Mouse (Mus musculus) lung, postnatal 0 days (tissue): ENCODE data around the gene Prss46. TPM values are rescaled to one million over a fixed set of nuclear protein-coding genes. Genes with fewer than 3 reads are reported as not detected.

Experiments used
- ATAC-seq: fragments of 200-750 bp; cut with Nextera tagmentation; 2 replicates; pipeline ENCODE4 v1.8.0; 2017; ENCODE audit warnings: moderate library complexity
- DNase-seq: peaks from one replicate; pipeline ENCODE4 v3.0.0-alpha.2; 2016; ENCODE audit warnings: low spot score
- H3K27ac ChIP-seq: fragments of 300-500 bp; sonication (generic); 2 replicates; pipeline ENCODE4 v1.5.1; 2014; ENCODE audit warnings: antibody characterized with exemption, mild to moderate bottlenecking, low read length, mixed read lengths
- H3K27me3 ChIP-seq: fragments of 300-500 bp; sonication (generic); replicated peaks from 2 replicates; pipeline ENCODE4 v1.6.1; 2014; ENCODE audit warnings: low read length, mixed read lengths; ENCODE audit not compliant: insufficient read depth
- H3K36me3 ChIP-seq: fragments of 300-500 bp; sonication (generic); 2 replicates; pipeline ENCODE4 v1.6.1; 2014; ENCODE audit warnings: low read length, mixed read lengths; ENCODE audit not compliant: insufficient read depth
- H3K4me1 ChIP-seq: fragments of 300-500 bp; sonication (generic); 2 replicates; pipeline ENCODE4 v1.6.1; 2014; ENCODE audit warnings: antibody characterized with exemption, low read depth, low read length, mixed read lengths; ENCODE audit not compliant: insufficient read depth
- H3K4me2 ChIP-seq: fragments of 300-500 bp; sonication (generic); replicated peaks from 2 replicates; pipeline ENCODE4 v1.6.1; 2014; ENCODE audit warnings: low read depth, mild to moderate bottlenecking, low read length, moderate library complexity, mixed read lengths
- H3K4me3 ChIP-seq: fragments of 300-500 bp; sonication (generic); 2 replicates; pipeline ENCODE4 v1.5.1; 2014; ENCODE audit warnings: low read depth, low read length
- H3K9ac ChIP-seq: fragments of 300-500 bp; sonication (generic); replicated peaks from 2 replicates; pipeline ENCODE4 v1.6.1; 2014; ENCODE audit warnings: low read depth, mild to moderate bottlenecking
- H3K9me3 ChIP-seq: fragments of 300-500 bp; sonication (generic); 2 replicates; pipeline ENCODE4 v1.6.1; 2016; ENCODE audit warnings: low read length, mixed read lengths
- CTCF ChIP-seq: IDR thresholded peaks from 2 replicates; pipeline ENCODE4 v1.5.1; 2016; ENCODE audit warnings: antibody characterized with exemption, mild to moderate bottlenecking
- EP300 ChIP-seq: IDR thresholded peaks from 2 replicates; pipeline ENCODE4 v1.6.1; 2016; ENCODE audit warnings: antibody characterized with exemption, mild to moderate bottlenecking, control low read depth
- WGBS: fragments of 180-500 bp; shearing (Covaris S2); extraction: QIAGEN DNeasy Blood & Tissue Kit; methylation state at CpG from one replicate; pipeline ENCODE4 v1.1.7; 2014; 5-methylcytosine and 5-hydroxymethylcytosine counted together
- polyA plus RNA-seq: library from polyadenylated mRNA; unstranded; fragments of >200 nt; fragmentation: Nextera tagmentation; extraction: Ambion mirVana; gene quantifications from 2 replicates; pipeline ENCODE4 v1.2.1, GENCODE M21; 2015

Prss46 gene
- polyA plus RNA-seq = not detected in 2 replicates

DNA sequence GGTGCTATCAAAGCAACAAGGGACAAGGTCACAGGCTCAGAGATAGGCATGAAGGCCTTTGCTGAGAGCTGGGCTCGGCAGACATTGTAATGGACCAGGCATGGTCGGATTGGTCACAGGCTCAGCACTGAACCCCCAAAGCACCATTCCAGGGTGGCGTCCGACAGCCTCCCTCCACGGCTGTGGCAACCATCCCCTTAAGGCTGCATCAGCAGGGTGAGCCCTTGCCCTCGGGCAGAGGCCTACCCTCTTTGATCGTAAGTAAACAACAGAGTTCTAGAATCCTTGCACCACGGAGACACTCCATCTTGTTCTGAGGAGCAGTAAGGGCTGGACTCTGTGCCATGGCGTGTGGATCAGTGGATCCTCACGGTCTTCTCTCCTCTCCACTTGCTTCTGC lies at the start of gene Prss46:
Gene Prss46, plus strand, starts transcription at position 301 of the 400 bp plus-strand sequence.
- TF ChIP-seq CTCF = no peak
- TF ChIP-seq EP300 = no peak
- DNase-seq = no peak
- Histone ChIP-seq H3K4me2 (no peak within 1 kb of the TSS), H3K9ac (no peak within 1 kb of the TSS), H3K36me3 (no peaks in the 10 kb centered on the region), H3K4me1 (no peaks in the 10 kb centered on the region; the same call in 1 of the 2 replicates), H3K9me3 (no peaks in the 10 kb centered on the region), H3K4me3 (no peak within 1 kb of the TSS), H3K27me3 (no peaks in the 10 kb centered on the region), H3K27ac (no peak within 1 kb of the TSS)
- WGBS = 72% methylated on average over 10 of the region's 10 CpGs
- no peak for ATAC-seq

DNA sequence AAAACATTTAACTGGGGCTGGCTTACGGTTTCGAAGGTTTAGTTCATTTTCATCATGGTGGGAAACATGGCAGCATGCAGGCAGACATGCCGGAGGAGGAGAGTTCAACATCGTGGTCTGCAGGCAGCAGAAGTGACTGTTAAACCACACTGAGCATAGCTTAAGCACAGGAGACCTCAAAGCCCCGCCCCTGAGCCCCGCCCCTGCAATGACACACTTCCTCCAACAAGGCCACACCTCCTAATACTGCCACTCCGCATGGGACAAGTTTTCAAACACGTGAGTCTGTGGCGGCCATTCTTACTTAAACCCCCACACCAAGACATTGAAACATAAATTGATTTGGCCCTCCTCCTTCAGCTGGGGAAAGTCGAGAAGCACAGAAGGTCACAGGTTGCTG lies 47.3 kb upstream of the Prss46 start:
- Histone ChIP-seq H3K4me3 (no peak overlapping the region), H3K27ac (no peak overlapping the region), H3K4me2 (no peak overlapping the region), H3K9me3 (no peaks in the 10 kb centered on the region), H3K9ac (no peak overlapping the region), H3K36me3 (no peaks in the 10 kb centered on the region), H3K4me1 (no peaks in the 10 kb centered on the region), H3K27me3 (no peaks in the 10 kb centered on the region)
- no peak for ATAC-seq
- DNase-seq = no peak
- 76% methylated on average over 10 of the region's 10 CpGs for WGBS
- TF ChIP-seq EP300 (no peak), CTCF (no peak)

DNA sequence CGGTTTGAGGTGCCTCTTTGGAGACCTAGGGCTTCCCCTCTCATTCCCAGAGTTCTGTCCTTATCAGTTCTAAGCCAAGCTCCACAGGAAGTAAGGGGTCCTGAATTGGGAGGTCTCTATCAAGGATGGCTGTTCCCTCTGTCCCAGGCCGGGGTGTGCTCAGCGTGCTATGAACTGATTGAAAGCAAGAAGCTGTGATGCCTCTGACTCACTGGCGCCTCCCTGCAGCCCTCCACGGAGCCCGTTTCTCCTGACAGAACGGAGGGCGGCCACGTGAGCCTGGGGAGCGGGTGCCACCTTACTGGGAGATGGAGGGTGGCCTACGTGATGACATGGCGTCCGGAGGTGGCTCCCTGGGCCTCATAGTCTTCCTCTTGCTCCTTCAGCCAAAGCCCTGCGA lies 46.4 kb upstream of the Prss46 start, which contains the start of gene Prss42:
Gene Prss42, plus strand, starts transcription at position 301 of the 400 bp plus-strand sequence.
- WGBS = 90% methylated on average over 14 of the region's 14 CpGs
- no peaks in the 10 kb centered on the region for H3K36me3 ChIP-seq
- ATAC-seq (no peak), DNase-seq (no peak)
- no peaks in the 10 kb centered on the region for H3K27me3 ChIP-seq
- no peaks in the 10 kb centered on the region for H3K4me1 ChIP-seq
- H3K9ac ChIP-seq = no peak within 1 kb of the TSS
- TF ChIP-seq CTCF = no peak
- no peak for TF ChIP-seq EP300
- H3K9me3 ChIP-seq = no peaks in the 10 kb centered on the region
- H3K4me3 ChIP-seq = no peak within 1 kb of the TSS
- H3K27ac ChIP-seq = no peak within 1 kb of the TSS
- H3K4me2 ChIP-seq = no peak within 1 kb of the TSS

DNA sequence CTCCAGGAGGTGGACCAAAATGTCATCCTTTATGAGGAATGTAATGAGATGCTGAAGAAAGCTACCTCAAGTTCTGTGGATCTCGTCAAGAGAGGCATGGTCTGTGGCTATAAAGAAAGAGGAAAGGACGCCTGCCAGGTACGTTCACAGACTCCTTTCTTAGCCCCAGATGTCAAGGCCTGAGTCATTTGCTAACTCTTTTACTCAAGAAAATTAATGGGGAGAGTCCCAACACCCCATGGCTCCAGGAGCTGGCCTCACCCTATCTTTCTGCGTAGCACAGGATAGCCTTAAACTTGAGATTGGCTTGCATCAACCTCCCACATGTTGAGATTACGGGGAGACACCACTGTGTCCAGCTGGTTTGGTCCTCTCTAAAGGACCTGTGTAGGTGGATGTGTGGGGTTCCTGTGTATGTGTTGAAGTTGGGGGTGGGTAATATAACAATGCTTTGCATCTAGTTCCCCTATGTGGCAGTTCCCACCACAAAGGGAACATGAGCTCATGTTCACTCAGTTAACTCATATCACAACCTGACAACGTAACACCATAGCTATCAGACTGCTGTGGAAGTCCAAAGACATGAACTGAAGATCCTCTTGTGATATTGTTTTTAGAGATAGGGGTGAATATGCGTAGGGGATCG lies 43.3 kb upstream of the Prss46 start:
- Histone ChIP-seq H3K27me3 (no peaks in the 10 kb centered on the region), H3K27ac (no peak overlapping the region), H3K4me2 (no peak overlapping the region), H3K36me3 (no peaks in the 10 kb centered on the region), H3K4me3 (no peak overlapping the region), H3K9ac (no peak overlapping the region), H3K4me1 (no peaks in the 10 kb centered on the region), H3K9me3 (no peaks in the 10 kb centered on the region)
- ATAC-seq = no peak
- 83% methylated on average over 8 of the region's 8 CpGs for WGBS
- no peak for DNase-seq
- TF ChIP-seq EP300 (no peak), CTCF (no peak)

DNA sequence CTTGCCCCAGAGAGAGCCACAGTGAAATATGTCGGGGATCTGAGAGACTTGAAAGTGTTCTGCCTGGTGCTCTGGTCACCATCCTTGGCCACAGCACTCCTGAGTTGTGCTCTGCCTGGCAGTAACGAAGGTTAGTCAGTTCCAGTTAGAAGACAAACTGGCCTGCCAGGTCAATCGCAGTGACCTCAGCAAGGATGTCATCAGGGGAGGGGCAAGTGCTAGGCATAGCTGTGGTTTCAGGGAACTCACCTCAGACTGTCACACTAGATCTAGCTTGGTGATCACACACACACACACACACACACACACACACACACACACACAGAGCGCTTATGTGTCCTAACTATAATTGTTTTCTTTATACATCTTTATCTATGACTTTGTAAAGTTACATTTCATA lies 41.0 kb upstream of the Prss46 start:
- no peak overlapping the region for H3K9ac ChIP-seq
- no peak overlapping the region for H3K4me3 ChIP-seq
- no peaks in the 10 kb centered on the region for H3K4me1 ChIP-seq
- no peak for DNase-seq
- no peak for ATAC-seq
- H3K27me3 ChIP-seq = no peaks in the 10 kb centered on the region
- H3K9me3 ChIP-seq = no peaks in the 10 kb centered on the region
- TF ChIP-seq CTCF (no peak), EP300 (no peak)
- H3K36me3 ChIP-seq = no peaks in the 10 kb centered on the region
- no peak overlapping the region for H3K27ac ChIP-seq
- 67% methylated on average over 4 of the region's 4 CpGs for WGBS
- no peak overlapping the region for H3K4me2 ChIP-seq

DNA sequence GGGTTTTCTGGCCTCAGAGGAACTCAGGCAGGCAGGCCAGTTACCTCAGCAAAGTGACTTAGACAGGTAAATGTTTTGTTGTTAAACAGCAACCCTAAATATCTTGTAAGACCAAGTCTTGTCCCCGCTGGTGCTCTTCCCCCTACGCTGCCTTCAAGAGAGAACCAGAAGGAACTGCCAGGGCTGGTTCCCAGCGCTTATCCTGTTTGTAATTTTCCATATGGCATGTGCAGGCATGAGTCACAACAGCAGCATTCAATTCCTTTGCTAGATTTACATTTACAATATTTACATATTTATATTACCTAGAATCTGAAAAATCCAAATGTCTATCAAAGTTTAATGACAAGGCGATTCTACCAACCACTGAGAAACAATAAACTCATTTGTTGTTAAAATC lies 34.3 kb upstream of the Prss46 start:
- no peak for TF ChIP-seq CTCF
- no peak for TF ChIP-seq EP300

More for the DNA sequence above, 34.3 kb upstream of the Prss46 start:
- H3K9ac ChIP-seq = no peak overlapping the region
- no peak for DNase-seq
- ATAC-seq = no peak
- no peak overlapping the region for H3K4me3 ChIP-seq
- H3K9me3 ChIP-seq = no peaks in the 10 kb centered on the region
- WGBS = 77% methylated on average over 4 of the region's 4 CpGs
- H3K27ac ChIP-seq = no peak overlapping the region
- H3K27me3 ChIP-seq = no peaks in the 10 kb centered on the region
- no peak overlapping the region for H3K4me2 ChIP-seq
- no peaks in the 10 kb centered on the region for H3K36me3 ChIP-seq
- H3K4me1 ChIP-seq = no peaks in the 10 kb centered on the region
